Mouse (Mus musculus) gastrocnemius, postnatal 10 days (tissue): ENCODE measurements around the gene Dnajb4. TPM values are rescaled to one million over a fixed set of nuclear protein-coding genes. Genes with fewer than 3 reads are reported as not detected.
A peak's percentile ranks its signal among the peaks of the same experiment; 100 is the strongest.
"Not testable (repeated sequence)": the region's sequence is repeated elsewhere in the genome, so short reads cannot be mapped to it uniquely, and the experiment has no call there.

Source experiments
- DNase-seq: peaks from one replicate; pipeline ENCODE4 v3.0.0; 2021; ENCODE audit warnings: mixed read lengths
- total RNA-seq, 2 experiments: library from RNA; stranded (reverse); gene quantifications; 2 replicates each; pipeline ENCODE4 v1.2.3; 2021

Gene Dnajb4
- total RNA-seq, 2 experiments from 2014 or later = 52.7 to 58.7 TPM

DNA sequence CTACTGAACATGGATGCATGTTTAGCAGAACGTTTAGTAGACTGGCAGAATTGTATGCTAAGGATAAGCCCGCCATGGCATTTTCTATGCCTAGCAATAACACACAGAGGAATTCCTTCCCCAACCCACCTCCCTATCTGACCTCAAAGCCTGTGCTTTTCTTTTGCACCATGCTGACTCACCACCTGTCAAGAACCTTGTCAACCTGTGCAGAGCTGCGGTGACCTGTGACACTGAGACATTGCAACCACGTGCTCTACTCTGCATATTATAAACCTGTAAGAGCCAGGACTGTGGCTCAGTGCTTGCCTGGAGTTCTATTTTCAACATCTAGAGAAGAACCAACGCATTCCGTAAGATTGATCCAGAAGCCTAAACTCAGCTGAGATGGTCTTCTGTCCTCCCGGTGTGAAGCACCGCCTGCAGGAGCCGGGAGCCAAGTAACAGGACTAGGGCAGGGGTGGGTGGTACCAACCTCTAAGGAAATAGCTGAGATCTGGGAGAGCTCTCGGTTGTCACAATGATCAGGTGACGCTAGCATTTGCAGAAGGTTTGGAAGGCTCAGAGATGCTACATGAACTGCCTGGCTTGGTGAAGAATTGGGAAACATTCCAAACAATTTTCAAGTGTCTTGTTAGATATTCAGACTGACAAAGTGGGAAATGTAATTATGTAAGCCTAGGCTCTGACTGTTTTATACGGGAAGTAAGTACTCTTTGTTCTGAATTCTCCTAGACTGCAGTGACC, 62.8 kb downstream of the Dnajb4 start:
- DNase-seq = no peak

GRCm38 (mm10) chr3:152145186-152145585, 64.9 kb downstream of the Dnajb4 start:
- DNase-seq = peak; percentile 25

DNA sequence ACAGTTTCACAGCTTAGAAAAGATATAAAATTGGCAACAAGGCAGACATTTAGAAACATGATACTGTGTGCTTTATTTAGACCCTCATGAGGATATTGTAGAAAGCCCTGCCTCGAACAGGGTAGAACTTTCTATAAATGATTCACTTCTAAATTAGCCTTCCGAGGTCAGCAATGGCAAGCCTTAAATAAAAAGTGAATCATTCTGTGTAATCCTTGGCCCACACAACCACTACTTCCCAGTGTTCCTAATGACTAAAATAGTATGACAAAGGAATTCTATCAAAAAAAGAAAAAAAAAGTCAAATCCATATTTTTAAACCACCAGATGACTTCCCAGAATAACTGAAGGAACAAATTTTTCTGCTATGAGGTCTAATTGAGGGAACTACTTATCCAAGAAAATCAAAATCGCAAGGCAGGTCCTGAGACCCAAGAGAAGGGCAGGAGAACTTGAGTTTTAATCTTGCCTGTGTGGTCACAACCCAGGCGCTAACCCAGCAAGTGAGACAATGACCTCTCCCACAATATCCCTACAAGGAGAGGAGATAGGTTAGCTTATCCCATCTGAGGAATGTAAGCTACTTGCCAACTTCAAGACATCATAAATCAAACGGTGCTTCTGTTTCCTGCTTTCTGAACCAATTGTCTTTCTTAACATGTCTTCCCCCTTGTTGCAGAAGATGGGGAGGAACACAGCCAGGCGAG, 67.0 kb downstream of the Dnajb4 start:
- no peak for DNase-seq

DNA sequence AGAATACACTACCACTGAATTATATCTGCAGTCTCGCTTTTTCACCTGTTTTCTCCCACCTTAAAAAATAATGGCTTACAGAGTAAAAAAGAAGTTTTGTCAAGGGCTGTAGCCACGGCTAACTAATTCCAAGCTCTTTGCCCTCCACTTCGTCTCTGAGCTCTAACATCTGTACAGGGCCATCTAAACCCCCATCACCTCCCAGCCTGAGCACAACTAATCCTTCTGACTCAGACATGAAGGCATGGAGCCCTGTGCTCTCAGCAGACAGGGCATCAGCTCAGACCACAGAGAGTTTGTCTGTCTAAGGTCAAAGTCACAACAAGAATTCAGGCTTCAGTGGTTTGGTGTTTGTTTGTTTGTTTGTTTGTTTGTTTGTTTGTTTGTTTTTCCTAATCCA, 68.0 kb downstream of the Dnajb4 start:
- DNase-seq = no peak

DNA sequence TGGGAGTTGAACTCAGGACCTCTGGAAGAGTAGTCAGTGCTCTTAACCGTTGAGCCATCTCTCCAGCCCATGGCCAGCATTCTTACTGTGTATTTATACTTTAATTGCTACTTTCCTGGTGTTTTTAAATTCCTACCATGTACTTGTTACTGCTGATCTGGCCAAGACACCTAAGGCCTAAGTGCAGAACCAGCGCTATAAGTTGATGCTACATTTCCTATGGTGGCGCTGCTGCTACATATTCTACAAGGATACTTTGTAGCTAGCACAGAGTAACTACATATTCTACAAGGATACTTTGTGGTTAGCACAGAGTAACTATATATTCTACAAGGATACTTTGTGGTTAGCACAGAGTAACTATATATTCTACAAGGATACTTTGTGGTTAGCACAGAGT, 70.8 kb downstream of the Dnajb4 start:
- not testable (repeated sequence) for DNase-seq

- DNase-seq = not testable (repeated sequence)
Measured at GRCm38 (mm10) chr3:152136106-152136505, 74.0 kb downstream of the Dnajb4 start.

GRCm38 (mm10) chr3:152133621-152134020, 76.5 kb downstream of the Dnajb4 start:
- no peak for DNase-seq

DNA sequence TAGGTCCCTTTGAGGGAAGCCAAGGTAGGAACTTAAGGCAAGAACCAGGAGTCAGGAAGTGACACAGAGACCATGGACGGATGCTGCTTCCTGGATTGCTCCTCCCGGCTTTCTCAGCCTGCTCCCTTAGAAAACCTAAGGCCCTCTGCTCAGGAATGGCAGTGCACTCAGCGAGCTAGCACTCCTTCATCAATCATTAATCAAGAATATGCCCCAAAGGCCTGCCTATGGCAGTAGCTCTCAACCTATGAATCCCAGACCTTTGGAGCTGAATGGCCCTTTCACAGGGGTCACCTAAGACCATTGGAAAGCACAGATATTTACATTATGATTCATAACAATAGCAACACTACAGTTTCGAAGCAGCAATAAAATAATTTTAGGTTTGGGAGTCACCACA, 79.1 kb downstream of the Dnajb4 start:
- no peak for DNase-seq

DNA sequence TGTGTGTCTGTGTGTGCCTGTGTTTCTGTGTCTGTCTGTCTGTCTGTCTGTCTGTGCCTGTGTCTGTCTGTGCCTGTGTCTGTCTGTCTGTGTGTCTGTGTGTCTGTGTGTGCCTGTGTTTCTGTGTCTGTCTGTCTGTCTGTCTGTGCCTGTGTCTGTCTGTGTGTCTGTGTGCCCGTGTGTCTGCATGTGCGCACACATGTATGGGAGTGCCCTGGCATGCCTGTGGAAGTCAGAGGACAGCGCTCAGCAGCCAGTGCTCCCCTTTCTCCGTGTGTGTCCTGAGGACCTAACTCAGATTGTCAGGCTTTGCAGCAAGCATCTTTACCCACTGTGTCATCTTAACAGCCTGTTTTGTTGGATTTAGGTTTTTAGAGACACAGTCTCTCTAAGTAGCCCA, 80.7 kb downstream of the Dnajb4 start:
- DNase-seq = not testable (repeated sequence)

GRCm38 (mm10) chr3:152128631-152129030, 81.5 kb downstream of the Dnajb4 start:
- no peak for DNase-seq

Other genes with a start within 250 kb of the Dnajb4 start
- 1 to 10 TPM in 1 of 2 experiments, under 1 TPM in 1; 0.96 to 1.4 TPM for gene Gipc2, start 44.1 kb downstream of the Dnajb4 start, total RNA-seq
- gene Fubp1, start 120 bp upstream of the Dnajb4 start, total RNA-seq = 10 to 100 TPM; 39.2 to 71.9 TPM
- gene Nexn, start 56.0 kb upstream of the Dnajb4 start, total RNA-seq = 100 to 1,000 TPM; 362 to 386 TPM
- gene Miga1, start 130.1 kb upstream of the Dnajb4 start, total RNA-seq = 1 to 10 TPM; 4.2 to 4.6 TPM
- 10 to 100 TPM; 23.2 to 26.3 TPM for gene Usp33, start 136.2 kb upstream of the Dnajb4 start, total RNA-seq
- 10 to 100 TPM; 18.2 to 26.8 TPM for gene Zzz3, start 185.2 kb upstream of the Dnajb4 start, total RNA-seq